Mouse (Mus musculus) hindbrain, embryonic 11.5 days (tissue): ENCODE data around the gene Neu1. TPM values are rescaled to one million over a fixed set of nuclear protein-coding genes. Genes with fewer than 3 reads are reported as not detected.

ENCODE experiments used
- ATAC-seq: fragments of 200-750 bp; cut with Nextera tagmentation; 2 replicates; pipeline ENCODE4 v1.8.0; 2017; ENCODE audit warnings: mild to moderate bottlenecking, moderate TSS enrichment, moderate library complexity; ENCODE audit not compliant: low FRiP score
- DNase-seq: peaks from one replicate; pipeline ENCODE4 v3.0.0-alpha.2; 2015; ENCODE audit warnings: low spot score
- H3K27ac ChIP-seq: fragments of 300-500 bp; sonication (generic); 2 replicates; pipeline ENCODE4 v1.5.1; 2014; ENCODE audit warnings: mild to moderate bottlenecking, low read depth, low read length
- H3K27me3 ChIP-seq: fragments of 300-500 bp; sonication (generic); 2 replicates; pipeline ENCODE4 v1.6.1; 2014; ENCODE audit warnings: mild to moderate bottlenecking, low read length, moderate library complexity, mixed read lengths; ENCODE audit not compliant: control insufficient read depth, insufficient read depth
- H3K36me3 ChIP-seq: fragments of 300-500 bp; sonication (generic); 2 replicates; pipeline ENCODE4 v1.6.1; 2014; ENCODE audit warnings: mild to moderate bottlenecking, low read length, moderate library complexity, mixed read lengths; ENCODE audit not compliant: control insufficient read depth, insufficient read depth
- H3K4me1 ChIP-seq: fragments of 300-500 bp; sonication (generic); replicated peaks from 2 replicates; pipeline ENCODE4 v1.6.1; 2014; ENCODE audit warnings: low read length, mixed read lengths; ENCODE audit not compliant: control insufficient read depth, insufficient read depth
- H3K4me2 ChIP-seq: fragments of 300-500 bp; sonication (generic); replicated peaks from 2 replicates; pipeline ENCODE4 v1.6.1; 2014; ENCODE audit warnings: mild to moderate bottlenecking, low read depth, low read length
- H3K4me3 ChIP-seq: fragments of 300-500 bp; sonication (generic); 2 replicates; pipeline ENCODE4 v1.5.1; 2014; ENCODE audit warnings: low read depth, low read length
- H3K9ac ChIP-seq: fragments of 300-500 bp; sonication (generic); 2 replicates; pipeline ENCODE4 v1.6.1; 2014; ENCODE audit warnings: low read depth, low read length
- H3K9me3 ChIP-seq: fragments of 300-500 bp; sonication (generic); 2 replicates; pipeline ENCODE4 v1.6.1; 2016; ENCODE audit warnings: low read length; ENCODE audit not compliant: control insufficient read depth
- WGBS: fragments of 180-500 bp; shearing (Covaris S2); extraction: QIAGEN DNeasy Blood & Tissue Kit; methylation state at CpG from one replicate; pipeline ENCODE4 v1.1.7; 2014; 5-methylcytosine and 5-hydroxymethylcytosine counted together
- polyA plus RNA-seq: library from polyadenylated mRNA; unstranded; fragments of >200 nt; fragmentation: Nextera tagmentation; extraction: Ambion mirVana; gene quantifications from 2 replicates; pipeline ENCODE4 v1.2.1, GENCODE M21; 2014

Neu1 gene
- polyA plus RNA-seq, 1 experiment from 2014 or later, result 12.9 TPM

GRCm38 (mm10) chr17:34915410-34915831 lies 15.6 kb upstream of the Neu1 start:
- Histone ChIP-seq H3K27ac (no peak overlapping the region), H3K9ac (no peak overlapping the region), H3K4me1 (no peaks in the 10 kb centered on the region), H3K4me3 (no peak overlapping the region), H3K9me3 (no peaks in the 10 kb centered on the region), H3K36me3 (peaks cover 20% of the 10 kb centered on the region), H3K27me3 (no peaks in the 10 kb centered on the region), H3K4me2 (no peak overlapping the region)
- no peak for ATAC-seq
- WGBS, result 20% methylated on average over 10 of the region's 11 CpGs
- DNase-seq, result no peak

- H3K27me3 ChIP-seq, result no peaks in the 10 kb centered on the region
- no peak overlapping the region for H3K9ac ChIP-seq
- H3K4me2 ChIP-seq, result no peak overlapping the region
- DNase-seq (no peak), ATAC-seq (no peak)
- 90% methylated on average over 5 of the region's 5 CpGs for WGBS
- no peak overlapping the region for H3K27ac ChIP-seq
- H3K4me3 ChIP-seq, result no peak overlapping the region
- H3K36me3 ChIP-seq, result peaks cover 18% of the 10 kb centered on the region
- H3K9me3 ChIP-seq, result no peaks in the 10 kb centered on the region
- H3K4me1 ChIP-seq, result no peaks in the 10 kb centered on the region
Observed at GRCm38 (mm10) chr17:34916316-34916715, 14.7 kb upstream of the Neu1 start.

DNA sequence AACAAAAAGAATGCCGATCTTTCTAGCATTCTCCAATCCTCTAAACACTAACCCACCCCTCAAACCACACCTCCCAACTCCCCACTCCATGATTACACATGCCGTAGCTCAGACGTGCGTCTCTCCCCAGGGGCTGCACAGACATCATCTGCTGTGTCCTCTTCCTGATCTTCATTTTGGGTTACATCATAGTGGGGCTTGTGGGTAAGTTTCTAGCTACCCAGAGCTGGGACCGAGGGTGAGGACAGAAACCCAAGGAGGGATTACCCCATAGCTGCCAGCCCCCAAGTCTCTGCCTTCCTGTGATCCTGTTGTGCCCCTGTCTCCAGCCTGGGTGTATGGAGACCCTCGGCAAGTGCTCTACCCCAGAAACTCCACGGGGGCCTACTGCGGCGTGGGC lies 13.9 kb upstream of the Neu1 start:
- no peaks in the 10 kb centered on the region for H3K27me3 ChIP-seq
- no peaks in the 10 kb centered on the region for H3K9me3 ChIP-seq
- ATAC-seq (no peak), DNase-seq (no peak)
- no peak overlapping the region for H3K4me2 ChIP-seq
- peaks cover 9% of the 10 kb centered on the region for H3K36me3 ChIP-seq
- WGBS, result 81% methylated on average over 9 of the region's 9 CpGs
- no peak overlapping the region for H3K9ac ChIP-seq
- H3K4me3 ChIP-seq, result no peak overlapping the region
- H3K27ac ChIP-seq, result no peak overlapping the region
- no peaks in the 10 kb centered on the region for H3K4me1 ChIP-seq

DNA sequence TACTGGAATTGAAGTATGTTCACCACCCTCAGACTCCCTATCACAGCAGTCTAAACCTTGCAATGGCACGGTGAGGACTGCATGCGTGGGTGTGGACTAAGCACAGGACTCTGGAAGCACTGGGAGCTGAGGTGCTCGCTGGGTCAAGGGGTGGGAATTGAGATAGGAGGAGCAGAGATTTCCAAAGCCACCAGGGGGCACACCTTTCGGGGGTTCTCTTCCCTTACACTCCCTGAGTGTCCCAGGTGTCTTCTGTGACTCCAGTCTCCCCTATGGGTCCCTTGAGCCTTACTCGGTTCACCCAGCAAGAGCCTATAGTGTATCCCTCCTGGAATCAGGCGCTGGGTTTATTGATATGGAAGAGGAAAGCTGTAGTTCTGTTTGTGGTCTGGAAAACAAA lies 8.1 kb upstream of the Neu1 start:
- Histone ChIP-seq H3K27me3 (no peaks in the 10 kb centered on the region), H3K27ac (no peak overlapping the region), H3K9ac (no peak overlapping the region), H3K4me3 (no peak overlapping the region), H3K4me2 (no peak overlapping the region), H3K4me1 (no peaks in the 10 kb centered on the region), H3K9me3 (no peaks in the 10 kb centered on the region), H3K36me3 (no peaks in the 10 kb centered on the region)
- ATAC-seq (no peak), DNase-seq (no peak)
- 57% methylated on average over 6 of the region's 6 CpGs for WGBS

- no peak for ATAC-seq
- H3K4me2 ChIP-seq, result no peak overlapping the region
- H3K9ac ChIP-seq, result no peak overlapping the region
- no peaks in the 10 kb centered on the region for H3K27me3 ChIP-seq
- H3K4me1 ChIP-seq, result no peaks in the 10 kb centered on the region
- 72% methylated on average over 5 of the region's 5 CpGs for WGBS
- H3K9me3 ChIP-seq, result no peaks in the 10 kb centered on the region
- H3K4me3 ChIP-seq, result no peak overlapping the region
- no peak for DNase-seq
- no peaks in the 10 kb centered on the region for H3K36me3 ChIP-seq
- no peak overlapping the region for H3K27ac ChIP-seq
Observed at GRCm38 (mm10) chr17:34924258-34924657, 6.8 kb upstream of the Neu1 start.

DNA sequence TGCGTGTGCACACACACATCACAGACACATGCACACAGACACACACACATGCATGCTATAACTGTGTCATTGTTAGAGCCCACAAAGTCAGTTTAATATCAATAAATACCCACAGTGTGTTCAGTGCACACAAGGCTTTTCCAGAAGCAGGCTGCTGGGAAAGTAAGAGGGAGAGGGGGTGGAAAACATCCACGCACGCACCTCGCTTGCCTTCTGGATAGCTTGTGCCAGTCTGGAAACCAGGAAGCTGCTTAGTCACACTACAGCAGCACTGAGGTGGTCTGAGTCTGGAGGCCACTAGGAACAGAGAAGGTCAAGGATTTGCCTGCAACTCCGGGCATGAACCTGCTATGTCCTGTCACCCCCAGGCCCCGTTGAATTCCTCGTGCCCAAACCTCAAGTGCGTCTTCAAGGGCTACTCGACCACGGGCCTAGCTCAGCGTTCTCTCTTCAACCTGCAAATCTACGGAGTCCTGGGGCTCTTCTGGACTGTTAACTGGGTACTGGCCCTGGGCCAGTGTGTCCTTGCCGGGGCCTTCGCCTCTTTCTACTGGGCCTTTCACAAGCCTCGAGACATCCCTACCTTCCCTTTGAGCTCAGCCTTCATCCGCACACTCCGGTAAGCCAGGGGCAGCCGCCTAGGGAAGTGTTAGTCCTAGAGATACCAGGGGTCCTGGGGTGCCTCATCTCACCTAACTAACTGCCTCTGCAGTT lies 3.6 kb upstream of the Neu1 start:
- Histone ChIP-seq H3K27ac (no peak overlapping the region), H3K4me1 (0 out of 2 replicates have a peak, but pooled peaks cover 3% of the 10 kb centered on the region), H3K36me3 (no peaks in the 10 kb centered on the region), H3K9me3 (no peaks in the 10 kb centered on the region), H3K4me2 (no peak overlapping the region), H3K9ac (no peak overlapping the region), H3K4me3 (no peak overlapping the region), H3K27me3 (no peaks in the 10 kb centered on the region)
- 87% methylated on average over 18 of the region's 18 CpGs for WGBS
- ATAC-seq, result no peak
- DNase-seq, result no peak

DNA sequence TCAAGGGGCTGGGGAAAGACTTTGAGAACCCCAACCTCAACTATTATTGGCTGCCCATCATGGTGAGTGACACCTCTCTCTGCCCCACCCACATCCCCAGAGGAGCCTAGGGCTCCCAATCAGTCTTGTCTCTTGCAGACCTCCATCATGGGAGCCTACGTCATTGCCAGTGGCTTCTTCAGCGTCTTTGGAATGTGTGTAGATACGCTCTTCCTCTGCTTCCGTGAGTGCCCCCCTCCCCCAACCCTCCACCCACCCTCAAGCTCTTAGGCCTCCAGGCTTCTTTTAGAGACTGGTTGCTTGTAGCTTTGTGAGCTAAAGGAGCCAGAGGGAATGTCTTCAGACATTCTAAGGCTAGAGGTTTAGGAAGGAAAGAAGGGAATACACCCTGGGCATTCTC lies 2.2 kb upstream of the Neu1 start:
- Histone ChIP-seq H3K9ac (no peak overlapping the region), H3K27me3 (no peaks in the 10 kb centered on the region), H3K9me3 (no peaks in the 10 kb centered on the region), H3K4me2 (no peak overlapping the region), H3K4me3 (no peak overlapping the region), H3K27ac (no peak overlapping the region), H3K36me3 (no peaks in the 10 kb centered on the region), H3K4me1 (0 out of 2 replicates have a peak, but pooled peaks cover 3% of the 10 kb centered on the region)
- ATAC-seq (no peak), DNase-seq (no peak)
- WGBS, result 72% methylated on average over 4 of the region's 4 CpGs

DNA sequence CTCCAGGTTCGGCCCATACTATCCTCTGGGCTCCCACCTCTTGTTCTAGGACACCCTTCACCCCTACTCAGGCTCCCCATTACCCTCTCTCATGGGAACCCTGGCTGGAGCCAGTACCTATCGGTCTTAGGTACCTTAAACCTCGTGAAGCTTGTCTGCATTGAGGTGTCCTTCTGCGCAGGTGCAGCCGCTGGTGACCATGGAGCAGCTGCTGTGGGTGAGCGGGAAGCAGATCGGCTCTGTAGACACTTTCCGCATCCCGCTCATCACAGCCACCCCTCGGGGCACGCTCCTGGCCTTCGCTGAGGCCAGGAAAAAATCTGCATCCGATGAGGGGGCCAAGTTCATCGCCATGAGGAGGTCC lies 664 bp downstream of the Neu1 start:
- H3K36me3 ChIP-seq, result no peaks in the 10 kb centered on the region
- H3K9me3 ChIP-seq, result no peaks in the 10 kb centered on the region
- no peaks in the 10 kb centered on the region for H3K27me3 ChIP-seq
- 0 out of 2 replicates have a peak, but pooled peaks cover 3% of the 10 kb centered on the region for H3K4me1 ChIP-seq
- H3K27ac ChIP-seq, result no peak overlapping the region
- DNase-seq (no peak), ATAC-seq (peak; percentile 56; the same call in 1 of the 2 replicates)
- WGBS, result 19% methylated on average over 14 of the region's 14 CpGs
- peak overlapping the region; percentile 75 for H3K9ac ChIP-seq
- peak overlapping the region; percentile 93 for H3K4me2 ChIP-seq
- peak overlapping the region; percentile 69 for H3K4me3 ChIP-seq

- no peaks in the 10 kb centered on the region for H3K9me3 ChIP-seq
- WGBS, result 91% methylated on average over 8 of the region's 8 CpGs
- H3K4me2 ChIP-seq, result peak overlapping the region; percentile 93
- H3K27ac ChIP-seq, result no peak overlapping the region
- ATAC-seq (no peak), DNase-seq (no peak)
- H3K27me3 ChIP-seq, result no peaks in the 10 kb centered on the region
- H3K4me3 ChIP-seq, result peak overlapping the region; percentile 69; the same call in 1 of the 2 replicates
- no peaks in the 10 kb centered on the region for H3K36me3 ChIP-seq
- H3K4me1 ChIP-seq, result 0 out of 2 replicates have a peak, but pooled peaks cover 3% of the 10 kb centered on the region
- H3K9ac ChIP-seq, result no peak overlapping the region
Observed at GRCm38 (mm10) chr17:34932287-34932686, 1.2 kb downstream of the Neu1 start.
